Mouse (Mus musculus) kidney, postnatal 36 days (tissue): ENCODE results near the gene Tsnaxip1.

ENCODE experiments used
- DNase-seq, 2 experiments: peaks; one replicate each; pipeline ENCODE4 v3.0.0; 2021 to 2022; ENCODE audit warnings: mixed read lengths in 2 of 2

Tsnaxip1 gene

DNA sequence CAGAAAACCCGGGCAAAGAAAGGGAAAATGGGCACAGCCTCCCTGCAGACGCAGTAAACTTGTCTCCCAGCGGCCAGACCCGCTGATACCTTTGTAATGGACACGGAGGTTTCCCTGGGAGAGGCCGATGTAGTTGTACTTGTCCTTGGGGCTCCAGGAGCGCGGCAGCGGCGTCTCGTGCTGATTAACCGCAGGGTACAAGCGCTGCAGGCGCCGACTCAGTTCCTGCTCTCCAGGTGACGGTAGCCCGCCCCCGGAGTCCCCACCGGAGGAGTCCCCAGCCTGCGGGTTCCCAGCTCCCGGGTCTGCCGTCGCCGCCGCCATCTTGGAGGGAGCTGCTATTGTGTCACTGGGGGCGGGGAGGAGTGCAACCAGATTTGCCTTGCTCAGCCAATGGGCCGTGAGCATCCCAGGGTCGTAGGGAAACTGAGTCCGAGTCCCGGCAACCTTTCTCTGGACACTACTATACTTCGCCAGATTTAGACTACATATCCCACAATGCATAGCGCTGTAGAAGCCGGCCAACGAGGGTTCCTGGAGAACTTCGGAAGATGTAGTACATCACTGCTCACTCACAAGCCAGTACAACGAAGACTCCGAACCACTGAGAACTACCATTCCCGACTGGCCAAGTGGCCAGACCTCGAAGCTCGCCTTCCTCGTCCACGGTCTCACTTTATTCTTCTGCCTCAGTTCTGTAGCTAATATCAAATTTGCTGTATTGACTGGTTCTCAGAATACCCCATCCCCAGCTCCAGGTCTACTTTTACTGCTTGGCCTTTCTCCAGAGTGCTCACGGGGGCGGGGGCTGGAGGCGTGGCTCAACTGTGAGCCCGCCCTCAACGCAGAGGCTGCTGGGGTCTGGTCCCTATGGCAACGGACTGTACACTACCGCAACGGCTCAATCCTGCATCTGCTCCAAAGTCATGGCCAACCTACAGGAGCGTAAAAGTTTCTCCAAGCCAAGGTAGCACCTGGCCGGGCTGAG, at the start of gene Tsnaxip1, which contains the start of gene Ranbp10:
Tsnaxip1 (plus strand) TSS at position 871 of the 988 bp plus-strand sequence.
Ranbp10 (minus strand) TSS at position 490 of the 988 bp plus-strand sequence.
- peak; percentile 97 to 99 for DNase-seq

- DNase-seq, result no peak
These were observed 49.7 kb upstream of the Tsnaxip1 start for GRCm38 (mm10) chr8:105777833-105778232.

DNA sequence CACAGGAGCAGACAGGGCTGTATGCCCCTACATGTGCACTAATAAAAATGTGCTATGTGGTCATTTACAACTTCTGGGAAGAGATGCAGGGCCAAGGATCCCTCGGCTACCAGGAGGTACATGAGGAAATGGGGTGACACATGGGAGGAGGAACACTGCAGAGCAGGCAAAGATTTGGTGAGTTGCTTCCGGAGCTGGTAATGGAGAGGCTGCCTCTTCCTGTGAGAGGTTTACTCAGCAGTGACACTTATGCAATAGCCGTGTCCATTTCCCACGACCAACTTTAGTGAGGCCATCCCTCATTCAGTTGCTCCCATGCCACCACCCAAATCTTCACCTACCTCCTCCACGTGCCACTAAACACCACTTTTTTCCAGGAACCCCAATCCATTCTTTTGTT, 47.2 kb upstream of the Tsnaxip1 start:
- DNase-seq, result no peak

DNA sequence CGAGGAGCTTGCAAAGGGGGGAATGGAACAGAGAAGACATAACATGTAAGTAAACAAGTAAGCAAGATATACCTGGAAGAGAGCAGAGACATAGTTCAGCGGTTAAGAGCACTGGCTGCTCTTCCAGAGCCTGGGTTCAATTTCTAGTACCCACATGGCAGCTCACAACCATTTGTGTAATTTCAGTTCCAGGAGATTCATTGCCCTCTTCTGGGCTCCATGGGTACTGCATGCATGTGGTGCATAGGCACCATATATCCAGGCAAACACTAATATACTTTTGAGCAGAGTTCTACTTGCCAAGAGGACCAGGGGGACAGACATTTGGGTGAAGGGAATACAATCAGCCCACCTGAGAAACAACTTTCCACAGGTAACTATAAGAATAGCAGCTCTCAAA, 39.3 kb upstream of the Tsnaxip1 start:
- DNase-seq, result peak; percentile 58 to 83

- DNase-seq, result no peak
These were observed 38.6 kb upstream of the Tsnaxip1 start for GRCm38 (mm10) chr8:105788927-105789326.

DNA sequence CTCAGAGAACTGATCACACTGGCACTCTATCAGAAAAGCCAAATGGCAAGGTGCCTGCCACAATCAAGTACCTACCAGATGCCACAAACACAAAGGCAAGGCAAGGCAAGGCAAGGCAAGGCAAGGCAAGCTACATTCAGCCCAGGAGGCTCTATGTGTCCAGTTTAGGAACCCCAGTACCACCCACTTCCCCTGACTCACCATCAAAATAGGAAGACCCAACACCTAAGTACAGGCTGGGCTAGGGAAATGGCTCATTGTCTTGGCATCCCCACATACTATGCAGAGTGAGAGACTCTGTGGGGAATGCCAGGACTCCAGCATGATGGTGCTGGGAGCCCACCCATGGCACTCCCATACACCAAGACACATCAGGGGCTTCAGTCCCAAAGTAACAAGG, 37.9 kb upstream of the Tsnaxip1 start:
- DNase-seq, result no peak

DNA sequence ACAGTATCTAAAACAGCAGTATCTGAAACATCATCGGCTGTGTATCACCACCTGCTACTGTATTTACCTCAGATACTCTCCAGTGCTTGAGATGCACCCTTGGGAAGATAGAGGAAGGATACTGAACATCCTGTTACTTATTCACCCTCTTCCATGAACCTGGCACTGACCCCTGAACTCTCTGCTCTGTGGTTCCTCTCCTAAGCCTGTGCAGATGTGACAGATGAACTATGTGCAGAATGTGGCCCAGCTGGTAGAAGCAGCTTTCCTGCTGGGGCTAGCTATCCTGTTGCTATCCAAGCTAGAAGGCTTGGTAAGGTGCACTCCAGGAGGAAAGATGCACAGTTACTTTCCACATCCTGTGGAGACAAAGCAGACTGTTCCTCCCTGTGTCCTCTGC, 34.2 kb upstream of the Tsnaxip1 start:
- DNase-seq, result peak; percentile 51 to 64

DNA sequence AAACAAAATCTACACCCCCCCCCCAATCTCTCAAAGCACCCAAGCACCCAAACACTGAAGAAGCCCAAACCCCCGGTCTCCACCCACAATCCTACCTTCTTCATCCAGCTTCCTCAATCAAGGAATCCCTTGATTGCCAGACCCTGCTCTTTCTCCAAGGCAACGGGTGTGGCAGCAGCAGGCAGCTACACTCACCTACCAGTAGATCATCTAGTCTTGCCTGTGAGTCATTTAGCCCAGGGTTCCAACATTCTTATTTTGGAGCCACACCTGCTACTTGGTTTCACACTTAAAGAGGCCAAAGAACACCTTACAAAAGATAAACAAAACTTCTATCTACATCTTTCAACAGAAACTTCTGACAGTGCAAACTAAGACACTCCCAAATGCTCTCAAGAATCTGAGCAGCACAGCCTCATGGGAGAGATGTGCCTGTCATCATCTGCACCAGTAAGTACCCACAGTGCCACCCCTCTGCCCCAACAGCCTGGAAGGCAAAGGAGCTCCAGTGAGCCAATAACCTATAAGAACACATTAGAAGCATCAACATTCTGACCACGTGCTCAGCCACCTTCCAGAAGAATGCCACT, 33.4 kb upstream of the Tsnaxip1 start:
- DNase-seq, result no peak

DNA sequence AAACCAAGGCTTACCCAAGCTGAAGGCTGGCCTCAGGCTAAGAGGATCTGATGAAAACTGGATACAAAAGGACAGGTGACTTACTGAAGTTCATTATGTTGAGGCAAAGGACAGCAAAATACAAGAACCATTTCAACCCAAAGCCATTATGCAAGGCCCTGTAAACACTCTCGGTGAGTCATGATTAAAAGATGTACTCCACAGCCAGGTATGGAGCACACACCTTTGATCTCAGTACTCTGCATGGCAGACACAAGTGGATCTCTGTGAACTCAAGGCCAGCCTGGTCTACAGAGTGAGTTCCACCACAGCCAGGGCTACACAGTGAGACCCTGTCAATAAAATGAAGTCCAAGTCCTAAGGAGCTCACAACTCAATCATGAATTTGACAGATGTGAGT, 31.7 kb upstream of the Tsnaxip1 start:
- DNase-seq, result no peak

DNA sequence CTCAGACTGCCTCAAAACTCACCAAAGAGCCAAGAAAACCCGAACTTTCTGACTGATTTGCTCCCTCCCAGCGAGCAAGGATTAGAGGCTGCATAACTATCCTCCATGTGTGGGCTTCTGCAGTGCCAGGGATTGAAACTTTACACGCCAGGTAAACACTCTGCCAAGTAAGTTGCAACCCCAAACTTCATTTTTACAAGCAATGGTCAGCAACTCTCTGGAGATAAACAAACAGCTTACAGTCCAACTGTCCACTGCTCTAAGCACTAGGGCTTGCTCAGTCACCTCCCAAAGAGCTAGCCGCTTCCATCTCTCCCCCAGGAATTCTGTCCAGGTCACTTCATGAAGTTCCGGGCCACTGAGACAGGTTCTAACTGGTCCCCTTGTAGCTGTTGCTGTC, 29.1 kb upstream of the Tsnaxip1 start:
- no peak for DNase-seq

GRCm38 (mm10) chr8:105799091-105799812, 28.3 kb upstream of the Tsnaxip1 start:
- peak; percentile 92 to 93 for DNase-seq

GRCm38 (mm10) chr8:105801153-105801904, 26.2 kb upstream of the Tsnaxip1 start:
- DNase-seq, result no peak

DNA sequence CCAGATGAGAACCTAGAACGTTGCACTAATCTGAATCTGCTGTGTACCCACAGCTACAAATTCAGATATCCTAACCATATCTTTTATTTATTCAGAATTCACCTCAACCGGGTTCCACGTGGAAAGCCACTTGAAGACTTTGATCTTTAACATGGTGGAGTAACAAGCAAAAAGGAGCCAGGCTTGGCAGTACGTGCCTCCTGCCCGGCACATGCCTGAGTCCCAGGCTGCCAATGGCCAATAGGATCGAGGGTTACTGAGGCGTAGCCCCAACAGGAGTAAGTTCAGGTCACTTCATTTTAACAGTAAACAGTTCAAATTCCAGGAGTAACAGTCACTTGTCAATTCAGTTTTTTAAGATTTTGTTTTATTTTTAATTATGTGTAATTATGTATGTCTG, 22.7 kb upstream of the Tsnaxip1 start:
- DNase-seq, result peak; percentile 74 to 85

GRCm38 (mm10) chr8:105805346-105805745, 22.2 kb upstream of the Tsnaxip1 start:
- DNase-seq, result no peak

DNA sequence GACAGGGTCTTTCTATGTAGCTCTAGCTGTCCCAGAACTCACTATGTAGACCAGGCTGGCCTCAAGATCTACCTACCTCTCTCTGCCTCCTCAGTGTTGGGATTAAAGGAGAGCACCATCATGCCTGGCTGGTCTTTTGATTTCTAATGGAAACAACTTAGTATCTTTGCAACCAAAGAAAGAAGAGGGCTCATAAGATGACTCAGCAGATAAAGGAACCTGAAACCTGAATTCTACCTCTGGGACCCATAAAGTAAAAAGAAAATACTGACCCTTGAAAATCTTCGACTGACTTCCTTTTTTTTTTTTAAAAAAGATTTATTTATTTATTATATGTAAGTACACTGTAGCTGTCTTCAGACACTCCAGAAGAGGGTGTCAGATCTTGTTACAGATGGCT, 21.6 kb upstream of the Tsnaxip1 start:
- no peak for DNase-seq

DNA sequence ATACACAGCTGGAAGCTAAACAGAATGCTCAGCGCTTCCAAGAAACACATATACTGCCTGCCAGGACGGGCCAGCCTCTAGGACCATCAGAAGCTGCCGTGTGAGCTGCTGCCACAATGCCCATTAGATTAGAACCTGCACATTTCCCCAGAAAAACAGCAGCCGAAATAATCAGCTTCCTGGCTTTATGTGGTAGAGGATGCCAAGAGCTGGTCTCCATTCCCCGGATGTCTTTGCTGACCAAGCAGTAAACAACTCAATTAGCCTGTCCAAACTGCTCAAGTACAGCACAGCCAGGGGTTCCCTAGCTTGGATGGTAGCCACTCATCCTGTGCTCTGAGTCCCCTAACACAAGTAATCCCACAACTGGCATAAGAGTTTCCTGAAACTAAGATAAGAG, 19.8 kb upstream of the Tsnaxip1 start:
- peak; percentile 47 to 65 for DNase-seq

- peak; percentile 52 to 73 for DNase-seq
These were observed 19.1 kb upstream of the Tsnaxip1 start for GRCm38 (mm10) chr8:105808480-105808879.

DNA sequence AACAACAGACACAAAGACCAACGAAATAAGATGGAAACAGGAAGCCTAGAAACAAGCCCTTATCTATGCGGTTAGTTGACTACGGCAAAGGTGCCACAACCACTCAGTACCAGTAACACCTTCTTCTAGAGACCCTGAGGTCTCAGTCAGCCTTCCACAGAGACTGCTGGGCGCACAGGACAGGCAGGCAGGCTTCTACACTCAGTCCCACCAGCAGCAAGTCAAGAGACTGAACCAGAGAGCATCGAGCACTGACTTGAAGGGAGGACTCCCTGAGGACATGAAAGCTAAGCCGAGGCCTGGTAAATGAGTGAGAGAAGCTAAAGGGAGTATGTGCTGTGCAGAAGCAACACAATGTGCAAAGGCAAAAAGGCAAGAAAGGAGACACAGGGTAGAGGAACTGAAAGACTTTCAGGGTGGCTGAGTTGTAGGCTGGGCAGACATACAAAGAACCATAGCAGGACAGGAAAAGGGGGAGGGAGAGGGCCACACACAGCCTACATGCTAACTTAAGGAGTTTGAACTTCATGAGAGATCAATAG, 17.2 kb upstream of the Tsnaxip1 start:
- DNase-seq, result no peak

- DNase-seq, result no peak
These were observed 16.5 kb upstream of the Tsnaxip1 start for GRCm38 (mm10) chr8:105811061-105811460.

DNA sequence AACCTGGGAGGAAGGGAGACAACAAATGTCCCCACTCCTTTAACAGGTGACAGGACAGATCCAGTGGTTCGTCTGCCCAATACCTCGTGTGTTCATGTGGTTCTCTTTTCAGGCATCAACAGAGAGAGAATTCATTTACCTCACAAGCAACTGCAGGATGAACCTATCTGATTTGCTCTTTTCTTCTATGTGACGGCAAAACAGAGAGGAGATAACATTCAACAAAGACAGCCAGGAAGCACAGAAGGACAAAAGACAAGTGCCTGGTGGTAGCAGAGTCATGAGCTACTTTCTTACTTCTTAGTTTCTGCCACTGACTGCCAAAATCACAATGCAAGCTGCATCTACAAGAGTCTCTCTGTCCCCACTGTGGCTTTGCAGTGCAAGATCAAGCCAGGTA, 16.0 kb upstream of the Tsnaxip1 start:
- no peak for DNase-seq

DNA sequence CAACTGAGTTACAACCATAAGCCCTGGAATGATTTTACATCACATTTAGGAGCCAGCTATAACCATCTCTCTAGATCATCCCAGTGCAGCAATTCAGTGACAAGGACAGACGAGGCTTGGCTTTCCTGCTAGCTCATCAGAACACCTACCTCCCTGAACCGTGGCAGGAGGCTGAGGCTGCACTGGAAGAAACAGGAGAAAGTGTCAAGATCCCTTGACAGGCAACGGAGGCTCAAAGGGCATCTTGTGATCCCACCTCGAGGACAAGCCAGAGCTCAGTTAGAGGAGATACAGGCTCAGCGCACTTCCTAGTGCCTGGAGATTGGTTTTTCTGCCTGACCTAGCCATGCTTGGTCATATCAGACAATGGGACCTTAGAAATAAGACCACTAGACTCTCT, 15.0 kb upstream of the Tsnaxip1 start:
- DNase-seq, result peak; percentile 42 to 44

GRCm38 (mm10) chr8:105813241-105813640, 14.3 kb upstream of the Tsnaxip1 start:
- no peak for DNase-seq
